Mouse (Mus musculus) midbrain, embryonic 14.5 days (tissue): ENCODE data around the gene Inpp5e. TPM values are rescaled to one million over a fixed set of nuclear protein-coding genes. Genes with fewer than 3 reads are reported as not detected.
A peak's percentile ranks its signal among the peaks of the same experiment; 100 is the strongest.

ENCODE experiments used
- ATAC-seq: fragments of 200-750 bp; cut with Nextera tagmentation; 2 replicates; pipeline ENCODE4 v1.8.0; 2017; ENCODE audit warnings: moderate number of reproducible peaks, moderate library complexity; ENCODE audit not compliant: low FRiP score, low TSS enrichment
- DNase-seq: peaks from one replicate; pipeline ENCODE4 v3.0.0-alpha.2; 2015
- H3K27ac ChIP-seq: fragments of 300-500 bp; sonication (generic); replicated peaks from 2 replicates; pipeline ENCODE4 v1.5.1; 2014; ENCODE audit warnings: mild to moderate bottlenecking, low read depth, low read length, moderate library complexity
- H3K27me3 ChIP-seq: fragments of 300-500 bp; sonication (generic); 2 replicates; pipeline ENCODE4 v1.6.1; 2014; ENCODE audit warnings: low read length, control low read depth, mixed read lengths; ENCODE audit not compliant: control insufficient read depth, insufficient read depth
- H3K36me3 ChIP-seq: fragments of 300-500 bp; sonication (generic); 2 replicates; pipeline ENCODE4 v1.6.1; 2014; ENCODE audit warnings: low read length, control low read depth; ENCODE audit not compliant: control insufficient read depth, insufficient read depth
- H3K4me1 ChIP-seq: fragments of 300-500 bp; sonication (generic); 2 replicates; pipeline ENCODE4 v1.6.1; 2014; ENCODE audit warnings: mild to moderate bottlenecking, antibody characterized with exemption, low read length, control low read depth; ENCODE audit not compliant: control insufficient read depth, insufficient read depth
- H3K4me2 ChIP-seq: fragments of 300-500 bp; sonication (generic); 2 replicates; pipeline ENCODE4 v1.6.1; 2014; ENCODE audit warnings: mild to moderate bottlenecking, low read length, moderate library complexity
- H3K4me3 ChIP-seq: fragments of 300-500 bp; sonication (generic); replicated peaks from 2 replicates; pipeline ENCODE4 v1.5.1; 2014; ENCODE audit warnings: low read depth, low read length
- H3K9ac ChIP-seq: fragments of 300-500 bp; sonication (generic); replicated peaks from 2 replicates; pipeline ENCODE4 v1.6.1; 2014; ENCODE audit warnings: mild to moderate bottlenecking, low read length, moderate library complexity
- H3K9me3 ChIP-seq: fragments of 300-500 bp; sonication (generic); 2 replicates; pipeline ENCODE4 v1.6.1; 2016; ENCODE audit warnings: low read length, control low read depth, mixed read lengths; ENCODE audit not compliant: control insufficient read depth
- WGBS: fragments of 180-500 bp; shearing (Covaris S2); extraction: QIAGEN DNeasy Blood & Tissue Kit; methylation state at CpG from one replicate; pipeline ENCODE4 v1.1.7; 2014; 5-methylcytosine and 5-hydroxymethylcytosine counted together
- polyA plus RNA-seq: library from polyadenylated mRNA; unstranded; fragments of >200 nt; fragmentation: Nextera tagmentation; extraction: Ambion mirVana; gene quantifications from 2 replicates; pipeline ENCODE4 v1.2.1, GENCODE M21; 2014

The Inpp5e gene
- polyA plus RNA-seq, 1 experiment from 2014 or later: 26.3 TPM

DNA sequence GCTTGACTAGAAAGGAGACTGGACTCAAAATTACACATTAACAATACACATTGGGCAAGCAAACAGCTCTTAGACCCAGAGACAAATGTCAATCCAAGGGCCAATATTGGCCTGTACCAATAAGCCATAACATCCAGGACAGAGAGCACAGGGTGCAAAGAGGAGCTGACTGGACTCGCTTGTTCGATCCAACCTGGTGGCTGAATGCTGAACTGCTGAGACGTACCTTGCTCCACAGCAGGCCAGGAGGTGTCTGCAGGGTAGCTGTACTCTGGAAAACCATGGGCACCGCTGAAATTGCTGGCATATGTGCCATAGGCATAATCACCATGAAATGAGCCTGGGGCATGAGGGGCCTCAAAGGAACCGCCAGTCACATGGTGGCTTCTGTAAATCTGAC, 20.8 kb upstream of the Inpp5e start:
- H3K9ac ChIP-seq: no peak overlapping the region
- ATAC-seq: no peak
- H3K27me3 ChIP-seq: no peaks in the 10 kb centered on the region
- no peak overlapping the region for H3K4me3 ChIP-seq
- H3K36me3 ChIP-seq: peaks cover 92% of the 10 kb centered on the region
- H3K4me2 ChIP-seq: no peak overlapping the region
- no peaks in the 10 kb centered on the region for H3K4me1 ChIP-seq
- 90% methylated on average over 5 of the region's 5 CpGs for WGBS
- H3K9me3 ChIP-seq: no peaks in the 10 kb centered on the region
- no peak for DNase-seq
- no peak overlapping the region for H3K27ac ChIP-seq

DNA sequence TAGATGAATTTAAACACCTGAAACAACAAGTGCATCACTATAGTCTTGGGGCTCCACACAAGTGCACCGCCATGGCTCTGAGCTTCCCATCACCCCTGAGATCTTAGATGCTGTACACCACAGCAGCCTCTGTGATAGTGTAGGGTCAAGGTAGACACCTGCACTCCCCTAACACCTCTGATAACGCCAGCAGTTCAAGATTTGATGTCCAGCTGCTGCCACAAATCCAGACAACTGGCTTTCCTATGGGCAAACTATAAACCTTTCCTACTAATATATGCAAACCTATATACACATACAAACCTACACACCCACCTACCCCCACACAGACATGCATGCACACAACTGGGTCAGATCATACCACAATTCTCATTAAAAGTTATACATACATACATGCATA, 15.5 kb upstream of the Inpp5e start:
- no peak overlapping the region for H3K4me2 ChIP-seq
- H3K4me1 ChIP-seq: no peaks in the 10 kb centered on the region
- H3K36me3 ChIP-seq: peaks cover 96% of the 10 kb centered on the region
- no peaks in the 10 kb centered on the region for H3K9me3 ChIP-seq
- no peak overlapping the region for H3K4me3 ChIP-seq
- no peaks in the 10 kb centered on the region for H3K27me3 ChIP-seq
- DNase-seq: no peak
- H3K9ac ChIP-seq: no peak overlapping the region
- no peak overlapping the region for H3K27ac ChIP-seq
- no peak for ATAC-seq
- WGBS: 95% methylated on average over 2 of the region's 2 CpGs

DNA sequence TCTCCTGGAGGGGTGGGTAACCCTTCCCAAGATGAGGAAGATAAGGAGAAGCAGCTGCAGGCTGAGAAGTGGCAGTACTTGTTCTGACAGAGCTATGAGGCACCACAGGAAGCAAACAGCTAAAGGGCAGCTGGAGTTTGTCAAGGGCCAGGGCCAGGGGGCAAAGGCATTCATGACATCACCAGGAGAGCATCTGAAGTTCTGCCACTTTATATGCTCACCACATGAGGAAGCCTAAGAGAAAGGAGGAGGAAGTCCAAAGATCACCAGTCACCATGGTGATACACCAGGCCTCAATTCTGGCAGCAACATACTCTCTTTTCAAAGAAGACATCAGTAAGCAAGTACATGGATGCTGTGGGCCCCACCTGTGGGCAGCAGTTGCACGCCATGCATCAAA, 14.1 kb upstream of the Inpp5e start:
- H3K4me3 ChIP-seq: no peak overlapping the region
- ATAC-seq (no peak), DNase-seq (no peak)
- H3K9me3 ChIP-seq: no peaks in the 10 kb centered on the region
- no peak overlapping the region for H3K27ac ChIP-seq
- H3K27me3 ChIP-seq: no peaks in the 10 kb centered on the region
- no peaks in the 10 kb centered on the region for H3K4me1 ChIP-seq
- 75% methylated on average over 1 of the region's 1 CpGs for WGBS
- no peak overlapping the region for H3K4me2 ChIP-seq
- H3K36me3 ChIP-seq: peaks cover 95% of the 10 kb centered on the region
- H3K9ac ChIP-seq: no peak overlapping the region

DNA sequence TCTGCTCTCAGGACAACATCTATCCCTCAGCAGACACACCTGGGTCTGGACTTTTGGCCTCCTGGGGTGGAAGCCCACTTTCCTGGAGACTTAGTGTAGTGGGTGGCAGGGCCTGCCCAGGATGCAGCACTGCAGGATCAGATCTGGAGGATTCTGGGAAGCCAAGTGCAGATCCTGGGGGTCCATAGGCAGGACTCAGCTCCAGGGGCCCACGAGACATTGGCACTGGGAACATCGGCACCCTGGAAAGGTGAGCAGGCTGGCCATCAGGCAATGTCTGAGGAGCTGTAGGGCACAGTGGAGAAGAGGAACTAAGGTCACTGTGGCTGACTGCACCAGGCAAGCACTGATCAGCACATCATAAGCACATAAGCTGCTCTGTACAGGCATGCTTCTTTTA, 13.0 kb upstream of the Inpp5e start:
- no peaks in the 10 kb centered on the region for H3K27me3 ChIP-seq
- no peaks in the 10 kb centered on the region for H3K9me3 ChIP-seq
- no peaks in the 10 kb centered on the region for H3K4me1 ChIP-seq
- DNase-seq (no peak), ATAC-seq (no peak)
- H3K36me3 ChIP-seq: peaks cover 96% of the 10 kb centered on the region
- no peak overlapping the region for H3K9ac ChIP-seq
- H3K27ac ChIP-seq: no peak overlapping the region
- H3K4me2 ChIP-seq: no peak overlapping the region
- 95% methylated on average over 2 of the region's 2 CpGs for WGBS
- no peak overlapping the region for H3K4me3 ChIP-seq

DNA sequence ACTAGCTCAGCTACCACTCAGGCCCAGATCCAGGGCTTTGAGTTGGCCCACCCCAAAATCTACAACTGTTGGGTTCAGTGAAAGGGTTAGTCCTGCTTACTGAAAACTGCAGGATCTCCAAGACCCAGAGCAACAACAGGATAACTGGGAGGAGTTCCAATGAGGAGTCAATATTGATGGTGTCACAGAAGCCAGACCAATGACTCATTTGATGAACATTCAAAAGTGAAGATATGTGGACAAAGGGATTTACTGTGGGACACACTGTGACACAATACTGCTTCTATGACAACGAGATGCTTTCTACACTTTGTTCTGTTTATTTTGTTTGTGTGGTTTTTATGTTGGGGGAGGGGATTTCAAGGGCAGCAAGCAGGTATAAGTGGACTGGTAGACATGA, 9.1 kb upstream of the Inpp5e start:
- ATAC-seq (no peak), DNase-seq (no peak)
- H3K27me3 ChIP-seq: no peaks in the 10 kb centered on the region
- no peak overlapping the region for H3K27ac ChIP-seq
- no peak overlapping the region for H3K4me2 ChIP-seq
- no peak overlapping the region for H3K9ac ChIP-seq
- H3K4me3 ChIP-seq: no peak overlapping the region
- peaks cover 96% of the 10 kb centered on the region for H3K36me3 ChIP-seq
- H3K4me1 ChIP-seq: no peaks in the 10 kb centered on the region
- 89% methylated on average over 1 of the region's 1 CpGs for WGBS
- no peaks in the 10 kb centered on the region for H3K9me3 ChIP-seq

DNA sequence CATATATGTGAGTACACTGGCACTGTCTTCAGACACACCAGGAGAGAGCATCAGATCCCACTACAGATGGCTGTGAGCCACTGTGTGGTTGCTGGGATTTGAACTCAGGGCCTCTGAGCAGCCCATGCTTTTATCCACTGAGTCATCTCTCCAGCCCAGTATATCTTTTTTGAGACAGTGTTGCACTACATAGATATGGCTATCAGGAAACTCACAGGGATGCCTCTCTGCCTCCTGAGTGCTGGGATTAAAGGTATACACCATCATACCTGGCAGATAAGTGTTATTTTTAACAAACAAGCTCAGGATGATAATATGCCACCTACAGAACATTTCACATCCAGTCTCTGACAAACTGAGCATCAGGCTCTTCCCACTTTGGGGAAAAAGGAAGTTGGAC, 8.1 kb upstream of the Inpp5e start:
- ATAC-seq (no peak), DNase-seq (no peak)
- no peak overlapping the region for H3K27ac ChIP-seq
- no peak overlapping the region for H3K9ac ChIP-seq
- no peaks in the 10 kb centered on the region for H3K27me3 ChIP-seq
- peaks cover 96% of the 10 kb centered on the region for H3K36me3 ChIP-seq
- no peaks in the 10 kb centered on the region for H3K9me3 ChIP-seq
- no peak overlapping the region for H3K4me2 ChIP-seq
- no peaks in the 10 kb centered on the region for H3K4me1 ChIP-seq
- H3K4me3 ChIP-seq: no peak overlapping the region

DNA sequence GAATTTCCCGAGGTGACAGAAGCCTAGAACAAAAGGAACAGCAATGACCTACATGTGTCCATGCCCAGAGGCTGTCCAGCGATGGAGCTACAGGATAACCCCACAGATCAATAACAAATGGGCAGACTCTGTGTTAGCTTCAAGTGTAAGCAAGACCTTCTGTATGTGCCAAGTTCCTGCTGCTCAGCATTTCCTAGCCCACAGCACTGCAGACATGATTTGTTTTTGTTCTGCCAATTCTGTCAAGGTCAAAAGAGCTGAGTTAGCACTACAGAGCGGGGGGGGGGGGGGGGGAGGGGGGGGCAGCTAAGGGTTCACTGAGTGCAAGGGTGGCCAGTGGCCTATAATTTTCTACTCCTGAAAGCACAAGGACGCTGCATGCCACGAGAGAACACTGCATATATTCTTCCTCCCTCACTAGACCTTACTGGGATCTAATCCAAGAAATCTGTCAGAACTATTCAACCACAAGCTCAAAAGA, 2.0 kb upstream of the Inpp5e start:
- Histone ChIP-seq H3K9me3 (no peaks in the 10 kb centered on the region), H3K27me3 (no peaks in the 10 kb centered on the region), H3K4me1 (peaks cover 25% of the 10 kb centered on the region), H3K4me3 (no peak overlapping the region), H3K27ac (no peak overlapping the region), H3K4me2 (no peak overlapping the region), H3K36me3 (peaks cover 64% of the 10 kb centered on the region), H3K9ac (no peak overlapping the region)
- DNase-seq (no peak), ATAC-seq (no peak)
- 87% methylated on average over 4 of the region's 5 CpGs for WGBS

DNA sequence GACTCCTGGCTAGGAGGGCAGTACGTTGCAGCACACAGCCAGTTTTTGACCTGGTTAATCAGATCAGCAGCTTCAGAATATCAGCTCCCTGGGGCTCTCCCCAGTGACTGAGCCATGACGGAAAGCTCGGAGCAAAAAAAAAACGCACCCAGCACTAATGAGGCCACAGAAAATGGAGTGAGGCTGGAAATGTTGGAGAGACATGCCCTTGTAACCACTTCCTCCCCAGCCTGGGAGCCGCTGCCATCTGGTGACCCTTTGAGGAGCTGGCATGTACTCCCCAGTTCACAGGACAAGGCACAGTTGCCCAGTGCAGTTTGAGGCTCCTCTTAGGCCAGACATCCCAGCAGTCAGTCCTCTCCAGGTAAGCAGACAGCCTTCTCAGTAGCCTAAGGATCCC, 1.1 kb upstream of the Inpp5e start:
- H3K4me2 ChIP-seq: no peak overlapping the region
- H3K9me3 ChIP-seq: no peaks in the 10 kb centered on the region
- H3K4me3 ChIP-seq: no peak overlapping the region
- WGBS: 72% methylated on average over 5 of the region's 5 CpGs
- H3K36me3 ChIP-seq: peaks cover 55% of the 10 kb centered on the region
- no peak overlapping the region for H3K27ac ChIP-seq
- H3K9ac ChIP-seq: no peak overlapping the region
- no peak for DNase-seq
- H3K4me1 ChIP-seq: peaks cover 34% of the 10 kb centered on the region
- H3K27me3 ChIP-seq: no peaks in the 10 kb centered on the region
- no peak for ATAC-seq

DNA sequence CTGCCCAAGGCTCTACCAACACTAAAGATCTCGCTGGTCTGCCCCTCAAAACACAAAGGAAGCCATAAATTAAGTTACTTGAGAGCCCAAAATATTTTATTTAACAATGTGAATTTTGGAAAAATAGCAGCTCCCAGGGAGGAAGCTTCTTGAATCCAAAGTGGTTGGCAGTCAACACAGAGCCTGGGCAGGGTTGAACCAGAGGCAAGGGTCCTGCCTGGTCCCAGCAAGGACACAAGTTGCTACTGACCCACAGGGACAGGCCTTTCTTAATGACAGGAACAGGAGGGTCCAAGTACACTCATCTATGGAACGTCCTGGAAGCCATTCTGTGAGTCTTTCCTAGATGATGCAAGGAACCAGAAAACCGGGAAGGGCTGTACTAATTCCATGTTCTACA, 359 bp upstream of the Inpp5e start:
- peaks cover 48% of the 10 kb centered on the region for H3K36me3 ChIP-seq
- H3K27ac ChIP-seq: no peak overlapping the region
- peak overlapping the region; percentile 90 for H3K4me3 ChIP-seq
- H3K4me2 ChIP-seq: peak overlapping the region; percentile 95
- DNase-seq: no peak
- no peaks in the 10 kb centered on the region for H3K27me3 ChIP-seq
- ATAC-seq: no peak
- H3K4me1 ChIP-seq: peaks cover 36% of the 10 kb centered on the region
- 60% methylated on average over 3 of the region's 3 CpGs for WGBS
- H3K9ac ChIP-seq: peak overlapping the region; percentile 92
- no peaks in the 10 kb centered on the region for H3K9me3 ChIP-seq
